Mouse (Mus musculus): ENCODE data around the gene Zfp712. TPM values are rescaled to one million over a fixed set of nuclear protein-coding genes. Genes with fewer than 3 reads are reported as not detected.
A peak's percentile ranks its signal among the peaks of the same experiment; 100 is the strongest.

Zfp712 gene
- polyA plus RNA-seq, 2 experiments: 0.28 to 1.0 TPM

GRCm38 (mm10) chr13:67090154-67090553 is 29.2 kb upstream of the Zfp712 start:
- H3K9ac ChIP-seq (replicated peaks): no peak overlapping the region
- no peak for TF ChIP-seq CTCF (IDR thresholded peaks at IDR 0.05; ENCODE audit: low read depth)
- no peak for TF ChIP-seq EP300 (IDR thresholded peaks at IDR 0.05; ENCODE audit: low read depth)
- whole genome bisulfite sequencing (ENCODE audit: insufficient replicate concordance): 29% methylated on average over 1 of the region's 1 CpGs
- no peaks in the 10 kb centered on the region for H3K9me3 ChIP-seq (ENCODE audit: control insufficient read depth, low read length)
- DNase-seq (ENCODE audit: low read depth in 3 of 3, low spot score in 3 of 3): no peak
- no peaks in the 10 kb centered on the region for H3K27me3 ChIP-seq (ENCODE audit: control insufficient read depth, insufficient read depth, low read length)
- no peaks in the 10 kb centered on the region for H3K4me1 ChIP-seq (replicated peaks; ENCODE audit: control insufficient read depth in 2 of 2, insufficient read depth in 2 of 2, low read length in 1 of 2)
- no peak overlapping the region for H3K4me3 ChIP-seq (ENCODE audit: insufficient read depth in 1 of 2, low read depth in 2 of 2, low read length in 2 of 2)
- ATAC-seq (ENCODE audit: insufficient read depth): no peak
- no peaks in the 10 kb centered on the region for H3K36me3 ChIP-seq (replicated peaks; ENCODE audit: control insufficient read depth, insufficient read depth, low read depth)
- no peak overlapping the region for H3K27ac ChIP-seq
- H3K4me2 ChIP-seq (ENCODE audit: low read depth): no peak overlapping the region

- no peaks in the 10 kb centered on the region for H3K9me3 ChIP-seq (ENCODE audit: control insufficient read depth, low read length)
- H3K4me1 ChIP-seq (replicated peaks; ENCODE audit: control insufficient read depth in 2 of 2, insufficient read depth in 2 of 2, low read length in 1 of 2): peaks cover 6 to 11% of the 10 kb centered on the region in 2 experiments; a peak in 3 of 4 replicates
- H3K4me3 ChIP-seq (ENCODE audit: insufficient read depth in 1 of 2, low read depth in 2 of 2, low read length in 2 of 2): peak overlapping the region in 1 of 2 experiments; percentile 60; a peak in 1 of 4 replicates
- DNase-seq (ENCODE audit: low read depth in 3 of 3, low spot score in 3 of 3) (no peak), ATAC-seq (ENCODE audit: insufficient read depth) (no peak)
- H3K27me3 ChIP-seq (ENCODE audit: control insufficient read depth, insufficient read depth, low read length): no peaks in the 10 kb centered on the region
- no peak overlapping the region for H3K9ac ChIP-seq (replicated peaks)
- no peak overlapping the region for H3K27ac ChIP-seq
- H3K36me3 ChIP-seq (replicated peaks; ENCODE audit: control insufficient read depth, insufficient read depth, low read depth): no peaks in the 10 kb centered on the region
- WGBS (ENCODE audit: insufficient replicate concordance): 38% methylated on average over 1 of the region's 1 CpGs
- TF ChIP-seq CTCF (IDR thresholded peaks at IDR 0.05; ENCODE audit: low read depth) (no peak), EP300 (IDR thresholded peaks at IDR 0.05; ENCODE audit: low read depth) (no peak)
- peak overlapping the region; percentile 74 for H3K4me2 ChIP-seq (ENCODE audit: low read depth)
Measured at GRCm38 (mm10) chr13:67081946-67082345, 21.0 kb upstream of the Zfp712 start.

- peak overlapping the region; percentile 26; the same call in 1 of the 2 replicates for H3K27ac ChIP-seq
- DNase-seq (ENCODE audit: low read depth in 3 of 3, low spot score in 3 of 3): peak; percentile 50 to 61 (median 59)
- WGBS (ENCODE audit: insufficient replicate concordance): under 1% methylated on average over 24 of the region's 24 CpGs
- H3K9me3 ChIP-seq (ENCODE audit: control insufficient read depth, low read length): no peaks in the 10 kb centered on the region
- no peaks in the 10 kb centered on the region for H3K36me3 ChIP-seq (replicated peaks; ENCODE audit: control insufficient read depth, insufficient read depth, low read depth)
- peak overlapping the region; percentile 60 to 95 for H3K4me3 ChIP-seq (ENCODE audit: insufficient read depth in 1 of 2, low read depth in 2 of 2, low read length in 2 of 2)
- TF ChIP-seq EP300 (IDR thresholded peaks at IDR 0.05; ENCODE audit: low read depth) (no peak), CTCF (IDR thresholded peaks at IDR 0.05; ENCODE audit: low read depth) (no peak)
- H3K4me2 ChIP-seq (ENCODE audit: low read depth): peak overlapping the region; percentile 74
- H3K4me1 ChIP-seq (replicated peaks; ENCODE audit: control insufficient read depth in 2 of 2, insufficient read depth in 2 of 2, low read length in 1 of 2): peaks cover 6 to 11% of the 10 kb centered on the region in 2 experiments; a peak in 3 of 4 replicates
- ATAC-seq (ENCODE audit: insufficient read depth): peak; percentile 100
- H3K9ac ChIP-seq (replicated peaks): peak overlapping the region; percentile 57
- no peaks in the 10 kb centered on the region for H3K27me3 ChIP-seq (ENCODE audit: control insufficient read depth, insufficient read depth, low read length)
Measured at GRCm38 (mm10) chr13:67081142-67081713, 20.3 kb upstream of the Zfp712 start.

GRCm38 (mm10) chr13:67077244-67077643 is 16.3 kb upstream of the Zfp712 start:
- no peak for ATAC-seq (ENCODE audit: insufficient read depth)
- no peak for DNase-seq (ENCODE audit: low read depth in 3 of 3, low spot score in 3 of 3)
- no peak overlapping the region for H3K4me3 ChIP-seq (ENCODE audit: insufficient read depth in 1 of 2, low read depth in 2 of 2, low read length in 2 of 2)
- peaks cover 6 to 11% of the 10 kb centered on the region in 2 experiments; a peak in 3 of 4 replicates for H3K4me1 ChIP-seq (replicated peaks; ENCODE audit: control insufficient read depth in 2 of 2, insufficient read depth in 2 of 2, low read length in 1 of 2)
- 68% methylated on average over 2 of the region's 2 CpGs for WGBS (ENCODE audit: insufficient replicate concordance)
- H3K4me2 ChIP-seq (ENCODE audit: low read depth): no peak overlapping the region
- no peak for TF ChIP-seq CTCF (IDR thresholded peaks at IDR 0.05; ENCODE audit: low read depth)
- no peak for TF ChIP-seq EP300 (IDR thresholded peaks at IDR 0.05; ENCODE audit: low read depth)
- H3K9ac ChIP-seq (replicated peaks): no peak overlapping the region
- H3K27ac ChIP-seq: no peak overlapping the region
- no peaks in the 10 kb centered on the region for H3K27me3 ChIP-seq (ENCODE audit: control insufficient read depth, insufficient read depth, low read length)
- peaks cover 2% of the 10 kb centered on the region; the same call in 1 of the 2 replicates for H3K36me3 ChIP-seq (replicated peaks; ENCODE audit: control insufficient read depth, insufficient read depth, low read depth)
- no peaks in the 10 kb centered on the region for H3K9me3 ChIP-seq (ENCODE audit: control insufficient read depth, low read length)

GRCm38 (mm10) chr13:67072786-67073185 is 11.8 kb upstream of the Zfp712 start:
- H3K9ac ChIP-seq (replicated peaks): no peak overlapping the region
- DNase-seq (ENCODE audit: low read depth in 3 of 3, low spot score in 3 of 3): no peak
- H3K4me1 ChIP-seq (replicated peaks; ENCODE audit: control insufficient read depth in 2 of 2, insufficient read depth in 2 of 2, low read length in 1 of 2): no peaks in the 10 kb centered on the region
- H3K4me2 ChIP-seq (ENCODE audit: low read depth): no peak overlapping the region
- no peak overlapping the region for H3K27ac ChIP-seq
- ATAC-seq (ENCODE audit: insufficient read depth): no peak
- peaks cover 15% of the 10 kb centered on the region for H3K36me3 ChIP-seq (replicated peaks; ENCODE audit: control insufficient read depth, insufficient read depth, low read depth)
- H3K4me3 ChIP-seq (ENCODE audit: insufficient read depth in 1 of 2, low read depth in 2 of 2, low read length in 2 of 2): no peak overlapping the region
- 75% methylated on average over 2 of the region's 2 CpGs for WGBS (ENCODE audit: insufficient replicate concordance)
- no peak for TF ChIP-seq CTCF (IDR thresholded peaks at IDR 0.05; ENCODE audit: low read depth)
- no peak for TF ChIP-seq EP300 (IDR thresholded peaks at IDR 0.05; ENCODE audit: low read depth)
- H3K9me3 ChIP-seq (ENCODE audit: control insufficient read depth, low read length): peaks cover 5% of the 10 kb centered on the region; the same call in 1 of the 2 replicates
- H3K27me3 ChIP-seq (ENCODE audit: control insufficient read depth, insufficient read depth, low read length): no peaks in the 10 kb centered on the region

All from liver, embryonic 14.5 days (tissue).